ENCODE assay signal across 16 mouse cellular contexts in genomic region chr5:37391901-37392300, GRCm38 (mm10). TPM values are rescaled to one million over a fixed set of nuclear protein-coding genes. Genes with fewer than 3 reads are reported as not detected.
"Had no signal": no experiment of that assay in that cellular context is flagged by ENCODE, and none has a peak within 500 bp of the region (broad histone marks: within the 10 kb centered on the region; RNA-seq: fewer than 3 reads in every experiment).

No protein-coding gene starts in this region.

- H3K9ac ChIP-seq: liver, embryonic 15.5 days; midbrain, embryonic 13.5 days; stomach, embryonic 15.5 days had no signal

- H3K27me3 ChIP-seq: liver, embryonic 15.5 days; midbrain, embryonic 13.5 days; stomach, embryonic 15.5 days had no signal

- H3K27ac ChIP-seq: kidney, postnatal 0 days; limb, embryonic 10.5 days; liver, embryonic 15.5 days; midbrain, embryonic 13.5 days; stomach, embryonic 15.5 days had no signal

- H3K4me3 ChIP-seq: limb, embryonic 10.5 days; liver, embryonic 15.5 days; midbrain, embryonic 13.5 days; stomach, embryonic 15.5 days had no signal

- H3K36me3 ChIP-seq: liver, embryonic 15.5 days had no signal

- H3K4me2 ChIP-seq: liver, embryonic 11.5 days; liver, embryonic 15.5 days; midbrain, embryonic 13.5 days; stomach, embryonic 15.5 days had no signal

- DNase-seq: kidney, adult 9 months; kidney, postnatal 36 days; layer of hippocampus, adult 9-11 months; lung, adult 2 months; lung, postnatal 36 days; right cerebral cortex, postnatal 14 days; thymus, adult 2 months; thymus, postnatal 36 days had no signal

- H3K4me1 ChIP-seq: stomach, embryonic 15.5 days had no signal

- H3K9me3 ChIP-seq: limb, embryonic 10.5 days; liver, embryonic 15.5 days; midbrain, embryonic 13.5 days; stomach, embryonic 15.5 days had no signal

- ATAC-seq: lung, postnatal 0 days; midbrain, embryonic 13.5 days had no signal

RNA-seq across cellular contexts. Expression of gene Evc, which starts 55.2 kb away (rescaled TPM):
- total RNA-seq: megakaryocyte progenitor cell, adult 5-6 weeks had no signal
